Mouse (Mus musculus): ENCODE data around the gene Myo1e. TPM values are rescaled to one million over a fixed set of nuclear protein-coding genes. Genes with fewer than 3 reads are reported as not detected.

Myo1e gene
- 44.2 TPM for polyA plus RNA-seq (2014; fragmentation: Illumina TruSeq; extraction: RNeasy Lipid Tissue Mini Kit (QIAGEN cat#74804); ENCODE audit: low read depth, low replicate concordance)

GRCm38 (mm10) chr9:70207151-70207831 lies at the start of gene Myo1e:
TSS of gene Myo1e (plus strand) at chr9:70207350.

GRCm38 (mm10) chr9:70421257-70422056 lies 214.3 kb downstream of the Myo1e start, which contains the start of gene Ccnb2:
TSS of gene Ccnb2 (minus strand) at chr9:70421547.

Other genes with a start within 250 kb of the Myo1e start
- gene Bnip2, start 217.9 kb upstream of the Myo1e start, polyA plus RNA-seq (2014; fragmentation: Illumina TruSeq; extraction: RNeasy Lipid Tissue Mini Kit (QIAGEN cat#74804); ENCODE audit: low read depth, low replicate concordance) = 95.0 TPM
- 374 TPM for gene Gtf2a2, start 194.8 kb upstream of the Myo1e start, polyA plus RNA-seq (2014; fragmentation: Illumina TruSeq; extraction: RNeasy Lipid Tissue Mini Kit (QIAGEN cat#74804); ENCODE audit: low read depth, low replicate concordance)
- 87.6 TPM for gene Gcnt3, start 169.3 kb upstream of the Myo1e start, polyA plus RNA-seq (2014; fragmentation: Illumina TruSeq; extraction: RNeasy Lipid Tissue Mini Kit (QIAGEN cat#74804); ENCODE audit: low read depth, low replicate concordance)
- 0.69 TPM for gene Fam81a, start 64.8 kb upstream of the Myo1e start, polyA plus RNA-seq (2014; fragmentation: Illumina TruSeq; extraction: RNeasy Lipid Tissue Mini Kit (QIAGEN cat#74804); ENCODE audit: low read depth, low replicate concordance)
- 10.5 TPM for gene Ccnb2, start 214.2 kb downstream of the Myo1e start, polyA plus RNA-seq (2014; fragmentation: Illumina TruSeq; extraction: RNeasy Lipid Tissue Mini Kit (QIAGEN cat#74804); ENCODE audit: low read depth, low replicate concordance)

All from sigmoid colon, adult 10 weeks (tissue).